Mouse (Mus musculus) C2C12 (cell line): ENCODE results near the gene Atp8a2.

Experiments
- CTCF ChIP-seq: IDR thresholded peaks from one replicate; pipeline ENCODE4 v1.5.1; 2011; ENCODE audit not compliant: control insufficient read depth, insufficient read depth, insufficient read length
- MAX ChIP-seq: IDR thresholded peaks from one replicate; pipeline ENCODE4 v1.6.1; 2011; ENCODE audit warnings: mild to moderate bottlenecking, control low read depth
- MYOD1 ChIP-seq: IDR thresholded peaks from one replicate; pipeline ENCODE4 v1.6.1; 2011; ENCODE audit warnings: low read depth; ENCODE audit not compliant: control insufficient read depth, insufficient read length

- TF ChIP-seq MAX (no peak), CTCF (no peak), MYOD1 (no peak)
Observed at GRCm38 (mm10) chr14:59741752-59742151, 455.2 kb downstream of the Atp8a2 start.
